Mouse (Mus musculus) left cerebral cortex, adult 11 months (tissue): Measurements from ENCODE around the gene Nceh1.
"Not testable (repeated sequence)": the region's sequence is repeated elsewhere in the genome, so short reads cannot be mapped to it uniquely, and the experiment has no call there.

ENCODE experiments used
- DNase-seq: peaks from one replicate; pipeline ENCODE4 v3.0.0; 2022; ENCODE audit warnings: low spot score

Gene Nceh1

DNA sequence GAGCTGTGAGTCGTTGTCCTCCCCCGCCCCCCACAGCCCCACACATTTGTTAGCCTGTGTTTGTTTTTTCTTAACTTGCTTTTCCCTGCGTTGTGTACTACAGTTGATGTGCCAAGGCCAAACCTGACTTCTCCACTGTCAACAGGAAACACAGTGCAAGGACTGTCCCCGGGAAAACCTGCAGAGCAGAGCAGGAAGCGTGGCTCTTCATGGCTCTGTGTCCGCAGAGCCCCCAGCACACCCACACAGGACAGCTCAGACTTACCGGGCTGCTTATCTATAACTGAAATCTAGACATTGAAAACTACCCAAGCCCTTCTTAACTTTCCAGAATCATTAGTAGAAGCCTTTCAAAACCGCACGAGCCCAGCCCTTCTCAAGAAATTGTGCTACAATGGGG lies 102.3 kb downstream of the Nceh1 start:
- DNase-seq: no peak

GRCm38 (mm10) chr3:27288301-27288700 lies 105.5 kb downstream of the Nceh1 start:
- no peak for DNase-seq

DNA sequence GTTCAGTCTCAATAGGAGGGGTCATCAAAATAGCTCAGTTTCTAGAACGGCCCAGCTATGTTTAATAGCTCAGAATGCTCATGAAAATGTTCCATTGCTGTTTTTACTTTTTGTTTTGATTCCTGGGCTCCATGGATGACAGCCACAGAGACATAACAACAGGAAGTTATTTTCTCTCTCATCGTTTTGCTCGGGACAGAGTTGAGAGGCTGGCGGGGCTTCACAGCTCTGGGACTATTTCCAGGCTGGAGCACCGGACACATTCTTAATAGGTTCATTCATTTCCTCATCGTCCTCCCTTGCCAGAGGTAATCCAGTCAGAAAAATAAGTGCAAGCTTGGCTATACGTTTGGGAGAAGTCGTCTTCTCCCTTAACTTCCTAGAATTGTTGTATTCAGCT lies 106.1 kb downstream of the Nceh1 start:
- DNase-seq: no peak

GRCm38 (mm10) chr3:27290285-27290684 lies 107.5 kb downstream of the Nceh1 start:
- no peak for DNase-seq

GRCm38 (mm10) chr3:27290945-27291344 lies 108.2 kb downstream of the Nceh1 start:
- DNase-seq: not testable (repeated sequence)

DNA sequence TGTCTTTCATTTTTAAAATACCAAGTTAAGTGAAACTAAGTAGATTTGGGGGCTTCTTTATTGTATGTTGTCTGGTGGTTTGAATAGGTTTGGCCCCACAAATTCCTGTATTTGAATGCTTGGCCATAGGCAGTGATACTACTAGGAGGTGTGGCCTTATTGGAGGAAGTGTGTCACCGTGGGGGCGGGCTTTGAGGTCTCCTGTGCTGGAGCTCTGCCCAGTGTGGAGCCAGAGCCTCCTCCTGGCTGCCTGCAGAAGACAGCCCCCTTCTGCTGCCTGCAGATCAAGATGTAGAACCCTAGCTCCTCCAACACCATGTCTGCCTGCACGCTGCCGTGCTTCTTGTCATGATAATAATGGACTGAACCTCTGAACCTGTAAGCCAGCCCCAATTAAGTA lies 108.6 kb downstream of the Nceh1 start:
- not testable (repeated sequence) for DNase-seq

- DNase-seq: no peak
These were observed 111.0 kb downstream of the Nceh1 start for GRCm38 (mm10) chr3:27293645-27294385.

DNA sequence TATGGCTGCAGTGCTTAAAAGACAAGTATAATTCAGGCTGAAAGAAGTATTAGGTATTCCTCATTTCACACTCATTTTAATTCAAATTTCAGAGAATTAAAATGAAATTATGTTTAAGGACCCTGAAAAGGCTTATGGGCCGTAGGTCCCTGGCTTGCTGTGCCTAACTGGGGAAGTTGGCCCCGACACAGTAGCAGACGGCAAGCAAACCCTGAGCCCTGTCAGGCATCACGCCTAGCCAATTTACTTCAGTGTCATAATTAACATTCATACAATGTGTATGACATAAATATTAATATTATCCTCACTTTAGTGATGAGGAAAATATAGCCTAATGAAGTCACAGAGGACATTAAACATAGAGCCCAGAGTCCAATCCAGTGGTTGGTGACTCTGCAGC lies 117.7 kb downstream of the Nceh1 start:
- no peak for DNase-seq

DNA sequence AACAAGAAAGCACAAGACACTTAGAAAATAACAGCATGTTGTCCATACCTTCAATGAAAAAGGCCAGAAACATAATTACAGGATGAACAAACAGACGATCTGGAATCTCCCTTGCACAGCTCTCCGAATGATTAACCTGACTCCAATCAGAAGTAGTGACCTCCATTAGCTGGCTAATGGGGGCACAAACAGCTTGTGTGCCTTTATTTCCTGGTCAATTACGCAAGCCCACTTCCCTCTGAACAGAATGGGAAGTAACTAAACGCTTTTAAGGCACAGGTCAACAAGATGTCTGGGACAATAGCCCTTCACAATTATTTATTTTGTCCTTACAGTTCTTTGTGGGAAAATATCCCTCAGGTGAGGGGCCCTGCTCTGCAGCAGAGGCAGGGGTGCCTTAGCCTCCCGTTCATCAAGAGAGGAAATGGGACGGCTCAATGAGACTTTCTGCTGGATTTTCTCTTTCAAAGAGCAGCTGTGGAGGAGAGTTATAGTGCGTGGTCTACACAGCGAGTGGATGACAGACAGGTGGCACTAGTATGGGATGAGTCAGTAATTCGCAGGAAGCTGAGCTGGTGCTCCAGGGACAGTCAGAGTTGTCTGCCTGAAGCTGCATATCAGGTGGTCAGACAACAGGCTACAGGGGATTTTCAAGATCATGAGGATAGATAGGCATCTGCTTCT lies 119.7 kb downstream of the Nceh1 start:
- DNase-seq: no peak

- no peak for DNase-seq
These were observed 124.0 kb downstream of the Nceh1 start for GRCm38 (mm10) chr3:27306815-27307214.

DNA sequence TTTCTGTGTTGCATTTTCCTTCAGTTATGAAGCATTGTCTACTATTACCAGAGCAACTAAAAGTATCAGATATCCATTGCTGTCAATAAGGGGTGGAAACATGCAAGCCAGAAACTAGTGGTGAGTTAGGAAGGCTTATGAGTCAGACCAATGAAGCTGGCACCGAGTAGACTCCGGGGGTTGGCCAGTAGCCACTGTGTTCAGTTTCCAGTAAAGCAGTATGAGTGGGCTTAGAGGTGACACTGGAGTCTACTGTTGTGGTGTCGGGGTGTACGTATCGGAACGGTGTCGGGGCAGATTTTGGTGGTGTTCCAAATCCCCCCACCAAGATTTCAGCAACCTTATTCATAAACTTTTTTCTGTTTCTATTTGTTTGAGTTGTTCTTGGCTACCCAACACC lies 128.2 kb downstream of the Nceh1 start:
- no peak for DNase-seq

DNA sequence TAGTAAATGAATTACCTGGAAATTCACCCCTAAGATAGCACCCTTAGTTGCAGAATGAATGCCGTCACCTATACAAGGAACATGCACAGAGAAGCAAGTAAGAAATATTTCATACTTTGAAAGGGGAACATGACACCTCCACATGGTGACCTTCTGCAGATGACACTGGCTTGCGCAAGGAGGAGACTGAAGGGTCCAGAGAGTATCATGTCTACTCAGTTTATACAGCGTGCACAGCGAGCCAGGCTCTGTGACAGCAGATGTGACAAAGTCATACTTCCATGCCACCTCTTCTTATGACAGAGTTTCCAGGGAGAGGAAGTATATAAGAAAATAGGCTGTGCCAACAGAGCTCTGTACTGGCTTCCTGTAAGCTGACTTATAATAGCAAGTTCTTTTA lies 128.7 kb downstream of the Nceh1 start:
- DNase-seq: no peak

DNA sequence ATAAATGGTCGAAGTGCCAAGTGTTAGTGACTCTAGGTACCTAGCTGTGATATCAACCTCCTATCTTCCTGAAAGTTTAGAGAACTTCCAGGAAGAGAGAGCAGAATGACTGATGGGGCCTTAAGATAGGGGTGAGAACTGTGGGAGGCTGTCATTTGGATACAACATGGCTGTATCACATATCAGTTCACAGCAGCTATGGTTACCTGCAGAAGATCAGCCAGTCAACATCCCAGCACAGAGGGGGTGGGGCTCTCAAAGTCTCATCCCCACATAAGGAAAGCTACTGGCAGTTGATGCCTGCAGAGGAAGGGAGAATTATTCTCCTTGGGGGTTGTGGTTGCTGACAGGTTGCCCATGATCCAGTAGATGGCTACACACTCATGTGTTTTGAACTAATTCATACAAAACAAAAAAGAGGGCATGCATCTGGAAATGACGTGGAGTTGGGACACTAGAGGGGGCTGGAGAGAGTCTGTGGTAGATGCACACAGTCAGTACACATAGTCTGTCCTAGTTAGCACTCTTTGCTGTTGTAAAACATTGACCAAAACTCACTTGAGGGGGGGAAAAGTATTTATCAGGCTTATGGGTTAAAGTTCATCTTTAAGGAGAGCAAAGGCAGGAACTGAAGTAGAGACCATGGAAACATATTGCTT lies 131.9 kb downstream of the Nceh1 start:
- no peak for DNase-seq

GRCm38 (mm10) chr3:27316559-27317287 lies 134.0 kb downstream of the Nceh1 start, which contains the start of gene Tnfsf10:
TSS of gene Tnfsf10 (plus strand) at chr3:27317028.
- no peak for DNase-seq

DNA sequence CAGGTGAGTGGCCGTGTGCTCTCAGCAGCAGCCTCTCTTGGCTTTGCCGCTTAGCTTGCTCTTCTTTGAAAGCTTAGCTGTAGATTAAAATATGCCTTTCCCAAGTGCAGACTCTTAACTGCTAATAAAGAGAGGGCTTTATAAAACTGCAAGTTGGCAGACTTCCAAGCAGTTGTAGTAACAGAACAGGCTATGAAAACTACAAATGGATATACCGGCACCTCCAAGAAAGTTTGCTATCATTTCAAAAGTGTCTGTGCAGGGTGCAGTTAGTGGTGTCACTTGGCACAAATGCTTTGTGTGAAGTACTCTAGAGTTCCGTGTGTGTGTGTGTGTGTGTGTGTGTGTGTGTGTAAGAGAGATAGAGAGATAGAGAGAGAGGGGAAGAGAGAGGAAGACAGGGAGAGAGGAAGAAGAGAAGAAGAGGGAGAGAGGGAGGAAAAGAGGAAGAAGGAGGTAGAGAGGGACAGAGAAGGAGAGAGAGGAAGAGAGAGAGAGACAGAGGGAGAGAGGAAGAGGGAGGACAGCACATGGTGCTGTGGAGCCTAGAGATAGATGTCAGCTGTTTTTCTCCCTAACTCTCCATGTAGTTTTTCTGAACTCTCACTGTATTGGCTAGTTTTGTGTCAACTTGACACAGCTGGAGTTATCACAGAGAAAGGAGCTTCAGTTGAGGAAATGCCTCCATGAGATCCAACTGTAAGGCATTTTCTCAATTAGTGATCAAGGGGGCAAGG lies 134.7 kb downstream of the Nceh1 start:
- DNase-seq: no peak

- no peak for DNase-seq
These were observed 136.9 kb downstream of the Nceh1 start for GRCm38 (mm10) chr3:27319650-27320049.

DNA sequence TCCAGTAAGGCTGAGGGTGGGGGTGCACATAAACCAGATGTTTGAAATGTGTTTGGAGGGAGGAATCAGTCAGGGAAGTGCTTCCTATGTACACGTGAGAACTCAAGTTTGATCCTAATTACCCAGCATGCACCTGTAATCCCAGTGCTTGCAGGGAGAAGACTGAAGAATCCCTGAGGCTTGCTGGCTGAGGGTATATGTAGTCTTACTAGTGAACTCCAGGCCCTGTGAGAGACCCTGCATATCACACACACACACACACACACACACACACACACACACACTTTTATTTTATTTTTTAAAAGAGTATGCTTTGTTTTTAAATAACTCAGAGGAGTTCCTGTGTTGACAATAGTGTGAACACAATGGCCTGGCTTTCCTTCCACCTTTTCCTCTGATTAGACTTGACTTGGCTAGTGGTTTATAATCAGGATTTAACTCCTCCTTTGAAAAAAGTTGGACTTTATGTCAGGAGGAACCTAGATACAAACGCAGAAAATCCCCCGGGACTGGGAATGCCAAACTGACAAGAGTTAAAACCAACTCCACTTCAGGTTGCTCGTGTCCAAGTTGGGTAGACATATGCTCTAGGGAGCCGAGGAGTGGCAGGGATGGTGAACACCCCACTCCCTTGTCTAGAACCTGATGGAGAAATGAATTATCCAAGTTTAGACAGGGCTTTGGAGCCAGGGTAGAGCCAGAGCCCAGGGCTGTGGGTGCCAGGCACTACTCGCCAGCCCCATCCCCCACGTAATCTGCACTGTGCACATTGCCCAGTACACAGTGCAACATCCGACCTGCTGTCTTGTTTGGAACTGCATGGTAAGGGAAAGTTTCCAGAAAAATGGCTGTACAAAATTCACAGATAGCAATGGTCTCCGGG lies 138.1 kb downstream of the Nceh1 start:
- DNase-seq: no peak

DNA sequence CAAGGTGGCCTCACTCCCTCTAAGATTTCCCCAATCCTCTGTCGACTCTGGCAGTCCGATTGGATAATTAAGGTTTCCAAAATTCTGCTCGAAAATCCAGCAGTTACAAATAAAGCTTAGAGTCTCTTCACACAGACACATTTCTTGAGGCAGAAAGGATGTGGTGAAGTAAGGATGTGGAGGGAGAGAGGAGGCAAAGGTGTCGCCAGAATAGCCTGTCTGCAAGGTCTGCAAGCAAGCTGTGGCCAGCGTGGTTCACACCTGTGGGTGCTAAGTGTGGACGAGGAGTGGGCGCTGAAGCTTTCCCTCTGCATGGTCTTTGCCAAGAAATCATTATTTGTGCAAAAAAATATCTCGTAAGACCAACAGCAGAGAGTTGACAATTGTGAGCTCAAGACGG lies 139.8 kb downstream of the Nceh1 start:
- no peak for DNase-seq

GRCm38 (mm10) chr3:27323551-27323950 lies 140.8 kb downstream of the Nceh1 start:
- no peak for DNase-seq

- DNase-seq: no peak
These were observed 143.9 kb downstream of the Nceh1 start for GRCm38 (mm10) chr3:27326633-27327191.
